Mouse (Mus musculus) bone marrow, adult 2 months (tissue): ENCODE data around the gene Cyp2w1.

ENCODE experiments used
- CTCF ChIP-seq: fragments of 200-500 bp; IDR thresholded peaks from 2 replicates; pipeline ENCODE4 v1.5.1; 2011; ENCODE audit warnings: low read length, control low read depth; ENCODE audit not compliant: control insufficient read depth, insufficient read depth
- POLR2A ChIP-seq: fragments of 200-500 bp; IDR thresholded peaks from 2 replicates; pipeline ENCODE4 v1.6.1; 2011; ENCODE audit warnings: low read depth, mild to moderate bottlenecking, control low read depth, low read length, borderline replicate concordance; ENCODE audit not compliant: control insufficient read depth

GRCm38 (mm10) chr5:139323260-139323924 lies 29.0 kb upstream of the Cyp2w1 start:
- no peak for TF ChIP-seq POLR2A
- TF ChIP-seq CTCF = no peak
